Mouse (Mus musculus) megakaryocyte, embryonic 14.5 days (primary cell): ENCODE results near the gene Tmem186.

ENCODE experiments used
- FLI1 ChIP-seq: IDR thresholded peaks from 2 replicates; pipeline ENCODE4 v1.6.1; 2012; ENCODE audit warnings: low read length, inconsistent platforms, mixed read lengths
- GATA1 ChIP-seq: IDR thresholded peaks from 3 replicates; pipeline ENCODE4 v1.6.1; 2012; ENCODE audit warnings: mixed read lengths, low read length, inconsistent platforms, borderline replicate concordance

- TF ChIP-seq GATA1: no peak
- no peak for TF ChIP-seq FLI1
Observed at GRCm38 (mm10) chr16:8667814-8668213, 30.3 kb upstream of the Tmem186 start.
